Comparison of ENCODE assay signal across 8 mouse cellular contexts in genomic region chrX:164183844-164184243, GRCm38 (mm10). TPM values are rescaled to one million over a fixed set of nuclear protein-coding genes. Genes with fewer than 3 reads are reported as not detected.
DNase-seq lines count a peak whose midpoint lies in the region; ATAC-seq and TF ChIP-seq lines count a peak whose summit lies in the region.

No protein-coding gene starts in this region.

- WGBS in neural tube, embryonic 15.5 days: 45% methylated on average over 3 of the region's 3 CpGs
- 22% methylated on average over 3 of the region's 3 CpGs for WGBS in heart, postnatal 0 days
- WGBS in midbrain, embryonic 16.5 days: 39% methylated on average over 3 of the region's 3 CpGs

- peak; percentile 69 for TF ChIP-seq CTCF in heart, postnatal 0 days (IDR thresholded peaks at IDR 0.05; ENCODE audit: low read depth)

- H3K4me2 ChIP-seq in neural tube, embryonic 15.5 days: no peak overlapping the region
- H3K4me2 ChIP-seq in heart, postnatal 0 days (ENCODE audit: low read depth, low read length): no peak overlapping the region
- H3K4me2 ChIP-seq in midbrain, embryonic 16.5 days (ENCODE audit: low read length): no peak overlapping the region

- no peak for ATAC-seq in neural tube, embryonic 15.5 days (ENCODE audit: low FRiP score)
- peak; percentile 91 for ATAC-seq in common myeloid progenitor, adult 5-6 weeks (replicated peaks; ENCODE audit: low read depth, poor library complexity, severe bottlenecking)
- ATAC-seq in heart, postnatal 0 days (ENCODE audit: insufficient read depth, low read depth): no peak
- ATAC-seq in midbrain, embryonic 16.5 days: peak; percentile 48; the same call in 1 of the 2 replicates

- no peaks in the 10 kb centered on the region; the same call in 1 of the 2 replicates for H3K27me3 ChIP-seq in neural tube, embryonic 15.5 days (replicated peaks)
- H3K27me3 ChIP-seq in heart, postnatal 0 days (ENCODE audit: control insufficient read depth, insufficient read depth, low read length): no peaks in the 10 kb centered on the region
- H3K27me3 ChIP-seq in midbrain, embryonic 16.5 days (ENCODE audit: control insufficient read depth, insufficient read depth, low read depth, low read length): no peaks in the 10 kb centered on the region

- H3K27ac ChIP-seq in neural tube, embryonic 15.5 days (replicated peaks): no peak overlapping the region
- H3K27ac ChIP-seq in heart, postnatal 0 days (ENCODE audit: low read depth): no peak overlapping the region
- H3K27ac ChIP-seq in midbrain, embryonic 16.5 days (ENCODE audit: low read length): no peak overlapping the region

- no peaks in the 10 kb centered on the region for H3K9me3 ChIP-seq in neural tube, embryonic 15.5 days (replicated peaks)
- no peaks in the 10 kb centered on the region for H3K9me3 ChIP-seq in heart, postnatal 0 days (replicated peaks; ENCODE audit: control insufficient read depth, low read length)
- H3K9me3 ChIP-seq in midbrain, embryonic 16.5 days (replicated peaks; ENCODE audit: control insufficient read depth, low read length, poor library complexity, severe bottlenecking): no peaks in the 10 kb centered on the region

- DNase-seq in neural tube, embryonic 10.5 days (ENCODE audit: extremely low spot score, low spot score): peak; percentile 19
- DNase-seq in T-cell, adult 2 months (ENCODE audit: low spot score): peak; percentile 25
- peak; percentile 66 for DNase-seq in heart, postnatal 0 days (ENCODE audit: low spot score)
- peak; percentile 19 to 42 for DNase-seq in left cerebral cortex, adult 18-20 months (ENCODE audit: low spot score in 2 of 2)
- DNase-seq in yolk sac, embryonic 10.5 days (ENCODE audit: low spot score): peak; percentile 23

- H3K4me1 ChIP-seq in neural tube, embryonic 15.5 days: no peaks in the 10 kb centered on the region
- H3K4me1 ChIP-seq in heart, postnatal 0 days (ENCODE audit: control insufficient read depth, insufficient read depth): no peaks in the 10 kb centered on the region
- H3K4me1 ChIP-seq in midbrain, embryonic 16.5 days (ENCODE audit: control insufficient read depth, insufficient read depth, low read length): no peaks in the 10 kb centered on the region

- no peak overlapping the region for H3K9ac ChIP-seq in neural tube, embryonic 15.5 days (replicated peaks)
- no peak overlapping the region for H3K9ac ChIP-seq in heart, postnatal 0 days (replicated peaks; ENCODE audit: low read depth, low read length)
- H3K9ac ChIP-seq in midbrain, embryonic 16.5 days (ENCODE audit: low read depth, low read length): no peak overlapping the region

- TF ChIP-seq EP300 in heart, postnatal 0 days (IDR thresholded peaks at IDR 0.05; ENCODE audit: low read depth): no peak

- no peaks in the 10 kb centered on the region for H3K36me3 ChIP-seq in neural tube, embryonic 15.5 days
- H3K36me3 ChIP-seq in heart, postnatal 0 days (replicated peaks; ENCODE audit: control insufficient read depth, insufficient read depth, low read length): no peaks in the 10 kb centered on the region
- no peaks in the 10 kb centered on the region for H3K36me3 ChIP-seq in midbrain, embryonic 16.5 days (ENCODE audit: control insufficient read depth, insufficient read depth, low read length)

- H3K4me3 ChIP-seq in neural tube, embryonic 15.5 days (replicated peaks): no peak overlapping the region
- no peak overlapping the region for H3K4me3 ChIP-seq in heart, postnatal 0 days (ENCODE audit: low read depth, low read length)
- no peak overlapping the region for H3K4me3 ChIP-seq in midbrain, embryonic 16.5 days (ENCODE audit: low read depth, low read length)

RNA-seq across cellular contexts. Expression of gene Ace2, which starts 44.7 kb away (rescaled TPM):
- 0.10 and 3.2 TPM in 2 replicates for polyA plus RNA-seq in neural tube, embryonic 15.5 days (2015; fragmentation: Nextera tagmentation; extraction: Ambion mirVana)
- total RNA-seq in common myeloid progenitor, adult 5-6 weeks (2017): not detected in 2 replicates
- 0.15 TPM in 1 of 2 replicates, not detected in the other for total RNA-seq in heart, postnatal 0 days (2014; rRNA removed; ENCODE audit: low replicate concordance)
- 0.31 and 0.44 TPM in 2 replicates for polyA plus RNA-seq in heart, postnatal 0 days (2015; fragmentation: Nextera tagmentation; extraction: Ambion mirVana)
- total RNA-seq in left cerebral cortex, adult 18-20 months (2021): 1 to 10 TPM in 1 of 2 experiments, under 1 TPM in 1; 0.82 to 1.5 TPM
- polyA plus RNA-seq in midbrain, embryonic 16.5 days (2015; fragmentation: Nextera tagmentation; extraction: Ambion mirVana): 0.15 and 0.27 TPM in 2 replicates

Comparison
In these comparisons a context has a peak if more than half of its experiments do, and no peak if none do; other contexts are left out.
1. ATAC-seq: peak in common myeloid progenitor, adult 5-6 weeks (single experiment) and midbrain, embryonic 16.5 days (single experiment); none in neural tube, embryonic 15.5 days (single experiment) and heart, postnatal 0 days (single experiment).
2. Peak in every context shown above with its lines, with median percentiles within 50 percentile points of each other: DNase-seq.